Mouse (Mus musculus) heart, adult 2 months (tissue): ENCODE data around the gene Adamts12.

Experiments used
- CTCF ChIP-seq: fragments of 200-600 bp; IDR thresholded peaks from 2 replicates; pipeline ENCODE4 v1.8.1; 2022; ENCODE audit warnings: antibody characterized with exemption, mild to moderate bottlenecking, moderate library complexity
- EP300 ChIP-seq: fragments of 200-500 bp; IDR thresholded peaks from 2 replicates; pipeline ENCODE4 v1.6.1; 2011; ENCODE audit warnings: low read depth, low read length, control low read depth; ENCODE audit not compliant: insufficient read depth
- POLR2A ChIP-seq: fragments of 200-500 bp; IDR thresholded peaks from 2 replicates; pipeline ENCODE4 v1.6.1; 2011; ENCODE audit warnings: mild to moderate bottlenecking, low read depth, low read length, control low read depth; ENCODE audit not compliant: insufficient read depth

DNA sequence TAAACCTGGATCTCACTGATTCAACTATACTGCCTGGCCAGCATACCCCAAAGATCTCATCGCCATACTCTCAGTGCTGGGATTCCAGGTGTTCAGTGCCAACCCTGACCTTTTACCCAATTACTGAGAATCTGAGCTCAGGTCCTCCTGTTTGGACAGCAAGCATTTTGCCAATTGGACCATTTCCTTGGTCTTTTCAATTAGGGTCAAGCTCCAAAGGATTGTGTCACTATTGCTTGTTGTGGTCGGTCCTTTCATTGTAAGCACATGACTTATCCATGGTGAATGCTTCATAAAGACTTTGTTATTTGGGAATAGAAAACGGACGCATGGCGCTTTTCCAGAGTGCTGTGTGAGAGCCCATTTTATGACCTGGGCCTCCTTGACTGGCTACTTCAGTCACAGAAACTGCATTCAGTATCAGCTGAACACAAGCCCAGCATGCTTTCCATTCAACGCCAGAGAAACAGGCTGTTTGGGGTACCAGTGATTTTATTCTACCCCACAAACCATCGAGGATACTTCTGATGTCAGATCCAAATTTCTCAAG lies 133.7 kb downstream of the Adamts12 start:
- no peak for TF ChIP-seq EP300
- TF ChIP-seq POLR2A, result no peak
- no peak for TF ChIP-seq CTCF
